Comparison of ENCODE assay signal across 23 mouse cellular contexts in genomic region chr17:6128039-6128438, GRCm38 (mm10). TPM values are rescaled to one million over a fixed set of nuclear protein-coding genes. Genes with fewer than 3 reads are reported as not detected.
DNase-seq lines count a peak whose midpoint lies in the region; ATAC-seq and TF ChIP-seq lines count a peak whose summit lies in the region.
"Had no signal": no experiment of that assay in that cellular context is flagged by ENCODE, and none has a peak within 500 bp of the region (broad histone marks: within the 10 kb centered on the region; RNA-seq: fewer than 3 reads in every experiment).

No protein-coding gene starts in this region.

- DNase-seq in heart, adult 8-10 months (ENCODE audit: low spot score): no peak
- DNase-seq in ES-E14 (ENCODE audit: low read depth, low spot score) (no peak), ZHBTc4 (ENCODE audit: low read depth, low spot score) (peak; percentile 70), adipocyte (ENCODE audit: low spot score) (no peak)
- DNase-seq in hindbrain, postnatal 0 days (ENCODE audit: low spot score): no peak
- no peak for DNase-seq in thymus, postnatal 10 days (ENCODE audit: low spot score in 2 of 2)
- DNase-seq: adrenal gland, postnatal 36 days; cerebellum, adult 8-10 months; gastrocnemius, adult 2 months; heart, postnatal 36 days; kidney, postnatal 36 days; left cerebral cortex, postnatal 4 days; liver; right cerebral cortex, postnatal 25 days; thymus, adult 18-20 months had no signal

- no peak overlapping the region for H3K9ac ChIP-seq in heart, embryonic 15.5 days
- no peak overlapping the region; the same call in 1 of the 2 replicates for H3K9ac ChIP-seq in ES-E14 (ENCODE audit: insufficient read depth, low read depth, low read length, poor library complexity, severe bottlenecking)
- H3K9ac ChIP-seq in hindbrain, postnatal 0 days (replicated peaks; ENCODE audit: low read length): no peak overlapping the region
- H3K9ac ChIP-seq: hindbrain, embryonic 14.5 days; midbrain, embryonic 15.5 days; neural tube, embryonic 15.5 days had no signal

- no peak overlapping the region for H3K4me2 ChIP-seq in heart, embryonic 15.5 days
- H3K4me2 ChIP-seq in hindbrain, postnatal 0 days (ENCODE audit: low read depth, low read length): no peak overlapping the region
- H3K4me2 ChIP-seq: hindbrain, embryonic 14.5 days; midbrain, embryonic 15.5 days; neural tube, embryonic 15.5 days had no signal

- 20% methylated on average over 3 of the region's 3 CpGs for WGBS in heart, embryonic 15.5 days
- WGBS in hindbrain, postnatal 0 days: 66% methylated on average over 3 of the region's 3 CpGs

- H3K4me1 ChIP-seq in heart, embryonic 15.5 days (replicated peaks): peaks cover 10% of the 10 kb centered on the region; the same call in 1 of the 2 replicates
- H3K4me1 ChIP-seq in ES-E14 (ENCODE audit: control insufficient read depth in 2 of 2, insufficient read depth in 2 of 2, low read length in 2 of 2, poor library complexity in 1 of 2): peaks cover 7 to 13% of the 10 kb centered on the region in 2 experiments; a peak in 2 of 4 replicates
- no peaks in the 10 kb centered on the region for H3K4me1 ChIP-seq in hindbrain, postnatal 0 days (ENCODE audit: insufficient read depth, low read length)
- H3K4me1 ChIP-seq: megakaryocyte, embryonic 14.5 days; midbrain, embryonic 15.5 days had no signal

- peak overlapping the region; percentile 18; the same call in 1 of the 2 replicates for H3K27ac ChIP-seq in heart, embryonic 15.5 days
- H3K27ac ChIP-seq in ES-E14 (ENCODE audit: insufficient read depth, low read depth, low read length, poor library complexity, severe bottlenecking): peak overlapping the region; percentile 63; the same call in 1 of the 2 replicates
- H3K27ac ChIP-seq in hindbrain, postnatal 0 days: no peak overlapping the region
- H3K27ac ChIP-seq: gastrocnemius, adult 2 months; hindbrain, embryonic 14.5 days; midbrain, embryonic 15.5 days; neural tube, embryonic 15.5 days had no signal

- in situ Hi-C loops in ES-E14 (cut with MboI; ENCODE audit: low sequenced_read_pairs in 2 of 2, unreplicated experiment in 2 of 2): no loop called here

- H3K9me3 ChIP-seq in heart, embryonic 15.5 days (replicated peaks): no peaks in the 10 kb centered on the region
- H3K9me3 ChIP-seq in ES-E14 (ENCODE audit: control insufficient read depth, insufficient read depth, low read depth, low read length): no peaks in the 10 kb centered on the region
- no peaks in the 10 kb centered on the region for H3K9me3 ChIP-seq in hindbrain, postnatal 0 days (ENCODE audit: low read length)
- H3K9me3 ChIP-seq: megakaryocyte, embryonic 14.5 days; midbrain, embryonic 15.5 days; neural tube, embryonic 15.5 days had no signal

- H3K4me3 ChIP-seq in heart, embryonic 15.5 days: no peak overlapping the region
- H3K4me3 ChIP-seq in ES-E14 (ENCODE audit: insufficient read depth in 1 of 2, low read depth in 1 of 2, low read length in 2 of 2, poor library complexity in 1 of 2, severe bottlenecking in 1 of 2): no peak overlapping the region
- no peak overlapping the region for H3K4me3 ChIP-seq in hindbrain, postnatal 0 days (ENCODE audit: low read length)
- H3K4me3 ChIP-seq: gastrocnemius, adult 2 months; megakaryocyte, embryonic 14.5 days; midbrain, embryonic 15.5 days; neural tube, embryonic 15.5 days had no signal

- H3K27me3 ChIP-seq in heart, embryonic 15.5 days: no peaks in the 10 kb centered on the region
- no peaks in the 10 kb centered on the region for H3K27me3 ChIP-seq in hindbrain, postnatal 0 days (ENCODE audit: insufficient read depth, low read length)
- H3K27me3 ChIP-seq: midbrain, embryonic 15.5 days; neural tube, embryonic 15.5 days had no signal

- no peak for TF ChIP-seq CTCF in hindbrain, postnatal 0 days (IDR thresholded peaks at IDR 0.05; ENCODE audit: low read depth)

- no peak for ATAC-seq in heart, embryonic 15.5 days (replicated peaks; ENCODE audit: insufficient number of reproducible peaks, insufficient read depth, low FRiP score, low read depth)
- no peak for ATAC-seq in hindbrain, postnatal 0 days
- ATAC-seq: CD4-positive, CD25-positive, alpha-beta regulatory T cell, adult 4 months; intestine, embryonic 16.5 days; lung, postnatal 0 days; midbrain, embryonic 15.5 days had no signal

- peaks cover 4% of the 10 kb centered on the region; the same call in 1 of the 2 replicates for H3K36me3 ChIP-seq in heart, embryonic 15.5 days
- H3K36me3 ChIP-seq in ES-E14 (ENCODE audit: control insufficient read depth, insufficient read depth, low read length, poor library complexity, severe bottlenecking): no peaks in the 10 kb centered on the region; the same call in 1 of the 2 replicates
- peaks cover 8% of the 10 kb centered on the region; the same call in 1 of the 2 replicates for H3K36me3 ChIP-seq in hindbrain, postnatal 0 days (ENCODE audit: insufficient read depth, low read length)
- H3K36me3 ChIP-seq: midbrain, embryonic 15.5 days had no signal

TF ChIP-seq in ES-E14, 5 proteins besides CTCF, POLR2A, EP300 and RAD21:
- TF ChIP-seq HCFC1 (IDR thresholded peaks at IDR 0.05; ENCODE audit: borderline replicate concordance, insufficient read depth, low read length) (no peak), ZNF384 (IDR thresholded peaks at IDR 0.05; ENCODE audit: low read depth, low read length) (peak; percentile 99)

RNA-seq across cellular contexts. Expression of gene Tulp4, which starts 21.8 kb away (rescaled TPM):
- polyA plus RNA-seq in heart, embryonic 15.5 days (2015; fragmentation: Nextera tagmentation; extraction: Ambion mirVana): 33.3 and 62.9 TPM in 2 replicates
- total RNA-seq in heart, adult 8-10 months (2022): 100 to 1,000 TPM; 100 to 109 (median 105) TPM
- total RNA-seq in ES-E14 (2012; rRNA removed): 36.5 and 59.5 TPM in 2 replicates
- total RNA-seq in hindbrain, postnatal 0 days (2014; rRNA removed): 218 and 245 TPM in 2 replicates
- polyA plus RNA-seq in hindbrain, postnatal 0 days (2015; fragmentation: Nextera tagmentation; extraction: Ambion mirVana): 77.1 and 91.9 TPM in 2 replicates

RNA-seq across cellular contexts. Expression of gene Gtf2h5, which starts 48.5 kb away (rescaled TPM):
- polyA plus RNA-seq in heart, embryonic 15.5 days (2015; fragmentation: Nextera tagmentation; extraction: Ambion mirVana): 131 and 143 TPM in 2 replicates
- 10 to 100 TPM; 58.4 to 70.5 (median 62.3) TPM for total RNA-seq in heart, adult 8-10 months (2022)
- 73.4 and 85.1 TPM in 2 replicates for total RNA-seq in ES-E14 (2012; rRNA removed)
- total RNA-seq in hindbrain, postnatal 0 days (2014; rRNA removed): 40.1 and 44.1 TPM in 2 replicates
- 241 and 256 TPM in 2 replicates for polyA plus RNA-seq in hindbrain, postnatal 0 days (2015; fragmentation: Nextera tagmentation; extraction: Ambion mirVana)

RNA-seq across cellular contexts. Expression of gene Serac1, which starts 48.5 kb away (rescaled TPM):
- polyA plus RNA-seq in heart, embryonic 15.5 days (2015; fragmentation: Nextera tagmentation; extraction: Ambion mirVana): 5.0 TPM in 2 replicates
- total RNA-seq in heart, adult 8-10 months (2022): 1 to 10 TPM; 6.2 to 8.3 (median 6.7) TPM
- total RNA-seq in ES-E14 (2012; rRNA removed): 8.9 and 12.8 TPM in 2 replicates
- 11.5 and 15.6 TPM in 2 replicates for total RNA-seq in hindbrain, postnatal 0 days (2014; rRNA removed)
- polyA plus RNA-seq in hindbrain, postnatal 0 days (2015; fragmentation: Nextera tagmentation; extraction: Ambion mirVana): 6.0 and 6.2 TPM in 2 replicates
